Mouse (Mus musculus) heart, embryonic 14.5 days (tissue): ENCODE results near the gene Sdr39u1. TPM values are rescaled to one million over a fixed set of nuclear protein-coding genes. Genes with fewer than 3 reads are reported as not detected.
A peak's percentile ranks its signal among the peaks of the same experiment; 100 is the strongest.

ENCODE experiments used
- ATAC-seq: fragments of 200-750 bp; cut with Nextera tagmentation; 2 replicates; pipeline ENCODE4 v1.8.0; 2017; ENCODE audit warnings: low read depth, moderate TSS enrichment; ENCODE audit not compliant: insufficient number of reproducible peaks, insufficient read depth, low FRiP score
- H3K27ac ChIP-seq, 2 experiments: fragments of 200-500 bp in 1 of 2; fragments of 300-500 bp in 1 of 2; sonication (generic) in 1 of 2; replicated peaks in 1 of 2; 2 replicates each; pipeline ENCODE4 v1.5.1; 2012 to 2014; ENCODE audit warnings: low read depth in 2 of 2, low read length in 2 of 2, control low read depth in 1 of 2, mild to moderate bottlenecking in 1 of 2, mixed read lengths in 1 of 2; ENCODE audit not compliant: control insufficient read depth in 1 of 2, insufficient read depth in 1 of 2
- H3K27me3 ChIP-seq: fragments of 300-500 bp; sonication (generic); 2 replicates; pipeline ENCODE4 v1.6.1; 2014; ENCODE audit warnings: mild to moderate bottlenecking, low read length, control low read depth; ENCODE audit not compliant: control insufficient read depth, insufficient read depth
- H3K36me3 ChIP-seq: fragments of 300-500 bp; sonication (generic); 2 replicates; pipeline ENCODE4 v1.6.1; 2014; ENCODE audit warnings: mild to moderate bottlenecking, control low read depth, low read length, mixed read lengths; ENCODE audit not compliant: control insufficient read depth, insufficient read depth
- H3K4me1 ChIP-seq, 2 experiments: fragments of 200-500 bp in 1 of 2; fragments of 300-500 bp in 1 of 2; sonication (generic) in 1 of 2; 2 replicates each; pipeline ENCODE4 v1.6.1; 2012 to 2014; ENCODE audit warnings: low read length in 2 of 2, control low read depth in 1 of 2, mixed read lengths in 1 of 2; ENCODE audit not compliant: control insufficient read depth in 2 of 2, insufficient read depth in 2 of 2
- H3K4me2 ChIP-seq: fragments of 300-500 bp; sonication (generic); 2 replicates; pipeline ENCODE4 v1.6.1; 2014; ENCODE audit warnings: mild to moderate bottlenecking, low read length
- H3K4me3 ChIP-seq, 2 experiments: fragments of 200-500 bp in 1 of 2; fragments of 300-500 bp in 1 of 2; sonication (generic) in 1 of 2; 2 replicates each; pipeline ENCODE4 v1.5.1; 2012 to 2014; ENCODE audit warnings: low read length in 2 of 2, mild to moderate bottlenecking in 2 of 2, control low read depth in 1 of 2, low read depth in 1 of 2, moderate library complexity in 1 of 2; ENCODE audit not compliant: control insufficient read depth in 1 of 2, insufficient read depth in 1 of 2
- H3K9ac ChIP-seq: fragments of 300-500 bp; sonication (generic); 2 replicates; pipeline ENCODE4 v1.6.1; 2014; ENCODE audit warnings: mild to moderate bottlenecking, low read length
- H3K9me3 ChIP-seq: fragments of 300-500 bp; sonication (generic); 2 replicates; pipeline ENCODE4 v1.6.1; 2016; ENCODE audit warnings: low read length, control low read depth; ENCODE audit not compliant: control insufficient read depth
- WGBS: fragments of 180-500 bp; shearing (Covaris S2); extraction: QIAGEN DNeasy Blood & Tissue Kit; methylation state at CpG from one replicate; pipeline ENCODE4 v1.1.7; 2014; 5-methylcytosine and 5-hydroxymethylcytosine counted together
- polyA plus RNA-seq: library from polyadenylated mRNA; unstranded; fragments of >200 nt; fragmentation: Nextera tagmentation; extraction: Ambion mirVana; gene quantifications from 2 replicates; pipeline ENCODE4 v1.2.1, GENCODE M21; 2014

The Sdr39u1 gene
- polyA plus RNA-seq, 1 experiment from 2014 or later = 51.6 TPM

DNA sequence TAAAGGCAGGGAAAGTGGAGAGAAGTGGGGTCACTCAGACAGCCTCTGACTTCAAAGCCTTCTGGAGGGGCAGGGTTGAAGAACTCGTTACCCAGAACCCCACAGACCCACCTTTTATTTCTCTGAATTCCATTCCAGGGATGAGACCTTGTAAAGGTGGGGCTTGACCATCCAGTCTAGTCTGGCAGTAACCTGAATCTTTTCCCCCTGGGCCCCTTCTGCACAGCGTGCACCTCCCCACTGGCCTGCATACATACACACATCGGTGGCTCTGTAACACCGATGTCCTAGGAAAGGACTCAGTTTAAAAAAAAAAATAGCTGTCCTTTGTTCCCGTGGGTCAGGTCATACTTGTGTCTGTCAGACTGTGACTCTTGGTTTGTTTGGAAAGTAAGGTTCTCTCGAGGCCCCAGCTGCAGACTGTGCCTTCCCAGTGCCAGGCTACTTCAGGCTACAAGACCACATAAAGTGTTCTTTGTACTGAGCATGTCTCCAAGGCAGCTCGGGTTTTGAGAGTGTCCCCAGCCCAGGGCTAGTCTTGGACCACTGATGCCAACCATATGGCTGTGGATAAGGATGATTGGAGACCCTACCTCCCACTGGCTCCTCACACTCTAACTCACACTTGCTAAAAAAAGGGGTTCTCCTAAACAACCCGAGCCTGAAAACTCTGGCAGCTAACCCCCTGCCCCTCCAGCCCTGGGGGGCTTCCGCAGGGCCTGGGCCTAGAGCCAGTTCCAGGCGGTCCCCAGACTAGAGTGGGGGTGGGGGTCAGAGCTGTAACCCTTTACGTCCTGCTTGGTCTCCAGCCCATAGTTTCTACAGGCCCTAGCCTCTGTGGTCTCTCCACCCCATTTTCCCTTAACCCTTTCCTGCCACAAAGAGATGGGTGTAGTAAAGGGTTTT, 47.2 kb downstream of the Sdr39u1 start:
- 9% methylated on average over 11 of the region's 11 CpGs for WGBS
- Histone ChIP-seq H3K9ac (peak overlapping the region; percentile 88), H3K27ac (peak overlapping the region; percentile 93 to 95), H3K9me3 (no peaks in the 10 kb centered on the region), H3K4me2 (peak overlapping the region; percentile 88), H3K4me1 (peaks cover 29 to 44% of the 10 kb centered on the region in 2 experiments), H3K4me3 (peak overlapping the region; percentile 70 to 88; a peak in 3 of 4 replicates), H3K36me3 (peaks cover 4% of the 10 kb centered on the region; the same call in 1 of the 2 replicates), H3K27me3 (no peaks in the 10 kb centered on the region)
- peak; percentile 62 for ATAC-seq

DNA sequence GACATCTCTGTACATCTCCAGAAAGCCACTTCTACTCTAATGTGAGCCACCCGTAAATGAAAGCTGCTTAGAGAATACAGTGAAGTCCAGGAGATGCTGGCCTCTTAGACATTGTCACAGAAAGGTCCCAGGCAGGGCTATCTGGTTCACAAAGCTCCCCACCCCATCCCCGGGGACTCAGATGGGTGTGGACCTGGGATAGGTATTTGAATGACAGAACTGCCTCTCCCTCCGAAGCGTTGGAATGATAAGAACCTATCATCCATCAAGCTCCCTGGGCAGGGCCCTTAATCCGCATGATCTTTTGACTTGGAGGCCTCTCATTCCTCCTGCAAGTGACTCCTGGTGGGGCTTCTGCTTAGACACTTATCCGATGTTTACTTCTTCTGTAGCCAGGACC, 49.2 kb downstream of the Sdr39u1 start:
- H3K4me3 ChIP-seq = no peak overlapping the region
- peaks cover 19 to 24% of the 10 kb centered on the region in 2 experiments for H3K4me1 ChIP-seq
- H3K27ac ChIP-seq = no peak overlapping the region
- no peaks in the 10 kb centered on the region for H3K27me3 ChIP-seq
- no peak overlapping the region for H3K9ac ChIP-seq
- ATAC-seq = no peak
- no peaks in the 10 kb centered on the region for H3K36me3 ChIP-seq
- no peaks in the 10 kb centered on the region for H3K9me3 ChIP-seq
- WGBS = 45% methylated on average over 6 of the region's 6 CpGs
- H3K4me2 ChIP-seq = no peak overlapping the region

Other genes with a start within 250 kb of the Sdr39u1 start
- gene Mdp1, start 239.8 kb downstream of the Sdr39u1 start, polyA plus RNA-seq = 99.2 and 100 TPM in 2 replicates
- gene Gmpr2, start 228.4 kb downstream of the Sdr39u1 start, polyA plus RNA-seq = 40.6 and 40.9 TPM in 2 replicates
- 511 and 563 TPM in 2 replicates for gene Nedd8, start 228.2 kb downstream of the Sdr39u1 start, polyA plus RNA-seq
- 28.7 and 31.6 TPM in 2 replicates for gene Tinf2, start 218.5 kb downstream of the Sdr39u1 start, polyA plus RNA-seq
- 0.13 and 0.14 TPM in 2 replicates for gene Tgm1, start 186.4 kb downstream of the Sdr39u1 start, polyA plus RNA-seq
- gene Rabggta, start 178.0 kb downstream of the Sdr39u1 start, polyA plus RNA-seq = 20.1 and 20.5 TPM in 2 replicates
- 59.8 and 70.6 TPM in 2 replicates for gene Dhrs1, start 154.6 kb downstream of the Sdr39u1 start, polyA plus RNA-seq
- gene Nop9, start 154.6 kb downstream of the Sdr39u1 start, polyA plus RNA-seq = 21.3 and 25.2 TPM in 2 replicates
- gene Cideb, start 141.8 kb downstream of the Sdr39u1 start, polyA plus RNA-seq = 1.5 and 1.6 TPM in 2 replicates
- 0.24 and 0.27 TPM in 2 replicates for gene Ltb4r2, start 138.9 kb downstream of the Sdr39u1 start, polyA plus RNA-seq
- 0.28 and 0.62 TPM in 2 replicates for gene Ltb4r1, start 134.3 kb downstream of the Sdr39u1 start, polyA plus RNA-seq
- 14.8 and 17.7 TPM in 2 replicates for gene Adcy4, start 116.2 kb downstream of the Sdr39u1 start, polyA plus RNA-seq
- 13.6 and 16.1 TPM in 2 replicates for gene Ripk3, start 111.4 kb downstream of the Sdr39u1 start, polyA plus RNA-seq
- 7.6 and 11.0 TPM in 2 replicates for gene Nfatc4, start 77.1 kb downstream of the Sdr39u1 start, polyA plus RNA-seq
- gene Nynrin, start 46.3 kb downstream of the Sdr39u1 start, polyA plus RNA-seq = 11.0 and 12.4 TPM in 2 replicates
- gene Cbln3, start 15.9 kb downstream of the Sdr39u1 start, polyA plus RNA-seq = 0.24 and 0.61 TPM in 2 replicates
- 5.7 and 6.1 TPM in 2 replicates for gene Khnyn, start 15.3 kb downstream of the Sdr39u1 start, polyA plus RNA-seq
- gene Cma1, start 44.4 kb upstream of the Sdr39u1 start, polyA plus RNA-seq = 2.6 and 3.5 TPM in 2 replicates
- gene Cma2, start 50.7 kb upstream of the Sdr39u1 start, polyA plus RNA-seq = not detected in 2 replicates
- gene Mcpt1, start 117.7 kb upstream of the Sdr39u1 start, polyA plus RNA-seq = not detected in 2 replicates
- gene Mcpt9, start 130.2 kb upstream of the Sdr39u1 start, polyA plus RNA-seq = not detected in 2 replicates
- not detected in 2 replicates for gene Mcpt2, start 141.7 kb upstream of the Sdr39u1 start, polyA plus RNA-seq
- 0.49 and 0.90 TPM in 2 replicates for gene Mcpt4, start 162.0 kb upstream of the Sdr39u1 start, polyA plus RNA-seq
- gene Mcpt8, start 185.0 kb upstream of the Sdr39u1 start, polyA plus RNA-seq = 0.42 and 0.50 TPM in 2 replicates
- gene Ctsg, start 202.3 kb upstream of the Sdr39u1 start, polyA plus RNA-seq = 0.40 and 0.41 TPM in 2 replicates
- gene Gzme, start 220.3 kb upstream of the Sdr39u1 start, polyA plus RNA-seq = not detected in 2 replicates
- not detected in 2 replicates for gene Gzmd, start 232.3 kb upstream of the Sdr39u1 start, polyA plus RNA-seq